Mouse (Mus musculus): ENCODE measurements around the gene OR5BS1P. TPM values are rescaled to one million over a fixed set of nuclear protein-coding genes. Genes with fewer than 3 reads are reported as not detected.
"Not testable (repeated sequence)": the region's sequence is repeated elsewhere in the genome, so short reads cannot be mapped to it uniquely, and the experiment has no call there.

Gene OR5BS1P
- polyA plus RNA-seq, 1 experiment = not detected

DNA sequence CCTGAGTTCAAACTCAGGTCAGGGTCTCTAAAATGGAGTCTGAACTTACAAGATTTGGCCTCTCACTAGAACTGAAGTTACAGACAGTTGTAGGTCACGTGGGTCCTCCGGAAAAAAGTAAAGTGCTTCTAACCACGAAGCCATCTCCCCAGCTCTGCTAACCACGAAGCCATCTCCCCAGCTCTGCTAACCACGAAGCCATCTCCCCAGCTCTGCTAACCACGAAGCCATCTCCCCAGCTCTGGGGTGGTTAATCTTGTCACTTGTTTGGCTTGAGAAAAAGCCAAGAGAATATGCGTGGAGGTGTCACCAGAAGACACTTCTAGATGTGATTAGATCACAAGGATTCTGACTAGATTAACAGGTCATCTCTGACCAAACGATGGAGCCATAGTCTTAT, 44.5 kb downstream of the OR5BS1P start:
- no peak for TF ChIP-seq CTCF (IDR thresholded peaks at IDR 0.05; ENCODE audit: borderline replicate concordance, insufficient read depth, low read depth, low read length)
- TF ChIP-seq POLR2A (IDR thresholded peaks at IDR 0.05; ENCODE audit: borderline replicate concordance, insufficient read depth, low read length) = no peak
- Histone ChIP-seq H3K27ac (ENCODE audit: insufficient read depth, low read length) (no peak overlapping the region), H3K27me3 (ENCODE audit: control insufficient read depth, insufficient read depth, low read length) (no peaks in the 10 kb centered on the region), H3K4me1 (ENCODE audit: control insufficient read depth, insufficient read depth, low read length) (peaks cover 9% of the 10 kb centered on the region; the same call in 1 of the 2 replicates), H3K4me3 (replicated peaks; ENCODE audit: insufficient read depth, low read depth, low read length) (no peak overlapping the region)
- WGBS = 91% methylated on average over 8 of the region's 8 CpGs
- DNase-seq = no peak

DNA sequence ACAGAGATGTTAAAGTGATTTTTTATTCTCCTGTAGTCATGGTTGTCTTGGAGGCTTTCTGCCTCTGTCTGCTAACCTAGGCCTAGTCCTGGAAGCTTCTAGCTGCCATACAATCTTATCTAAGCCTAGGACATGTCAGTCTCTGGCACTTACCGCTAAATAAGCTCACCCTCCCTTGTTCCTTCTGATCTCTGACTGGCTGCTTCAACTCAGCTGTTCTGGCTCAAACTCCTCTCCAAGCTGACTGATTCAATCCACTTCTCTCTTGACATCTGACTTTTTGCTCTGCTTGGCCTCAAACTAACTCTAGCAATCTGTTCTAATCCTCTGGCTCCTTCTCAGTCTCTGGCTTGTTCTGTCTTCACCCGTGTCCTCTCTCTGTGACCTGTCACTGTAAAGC, 45.1 kb downstream of the OR5BS1P start:
- WGBS = 76% methylated on average over 2 of the region's 2 CpGs
- H3K4me3 ChIP-seq (replicated peaks; ENCODE audit: insufficient read depth, low read depth, low read length); H3K27ac ChIP-seq (ENCODE audit: insufficient read depth, low read length); H3K4me1 ChIP-seq (ENCODE audit: control insufficient read depth, insufficient read depth, low read length); H3K27me3 ChIP-seq (ENCODE audit: control insufficient read depth, insufficient read depth, low read length); DNase-seq: not testable (repeated sequence)

DNA sequence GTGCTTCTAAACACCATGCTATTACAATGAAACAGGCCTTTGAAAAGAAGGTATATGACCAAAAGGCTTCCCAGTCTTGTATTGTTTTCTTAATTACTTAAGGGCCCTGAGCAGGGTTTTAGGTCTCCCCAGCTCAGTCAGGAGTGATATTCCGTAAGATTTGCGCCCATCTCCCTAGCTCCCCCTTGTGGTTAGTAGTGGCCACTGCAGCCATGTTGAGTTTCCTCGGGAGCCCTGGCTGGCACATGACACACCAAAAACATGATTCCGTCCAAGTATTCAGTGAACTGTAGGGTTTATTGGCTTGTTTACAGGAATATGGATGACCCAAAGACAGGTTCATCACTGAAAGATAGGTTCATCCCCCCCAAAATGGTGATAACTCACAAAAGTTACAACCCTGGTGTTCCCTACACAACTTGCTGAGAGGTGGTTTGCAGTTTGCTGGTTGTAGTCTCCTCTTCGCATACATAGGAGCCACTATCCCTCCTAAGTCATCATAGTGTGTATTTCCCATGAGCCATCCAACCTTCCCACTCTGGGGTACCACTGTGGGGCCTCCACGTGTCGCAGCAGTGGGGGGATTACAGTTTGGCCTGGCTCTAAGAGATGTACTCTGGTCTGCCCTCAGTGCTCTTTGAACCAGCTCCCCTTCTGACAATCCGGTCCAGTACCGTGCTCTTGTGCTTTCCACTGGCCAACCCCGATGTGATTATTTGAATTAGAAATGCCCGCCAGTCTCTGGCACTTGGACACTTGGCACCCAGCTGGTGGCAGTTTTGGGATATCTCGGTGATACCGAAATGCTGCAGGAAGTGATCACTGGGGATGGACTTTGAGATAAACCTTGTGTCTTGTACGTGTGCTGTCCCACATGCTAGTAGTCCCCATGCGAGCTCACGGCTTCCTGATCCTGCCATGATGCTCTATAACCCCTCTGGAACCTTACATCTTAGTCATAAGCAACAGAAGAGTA, 48.0 kb downstream of the OR5BS1P start:
- H3K27me3 ChIP-seq (ENCODE audit: control insufficient read depth, insufficient read depth, low read length) = no peaks in the 10 kb centered on the region
- H3K27ac ChIP-seq (ENCODE audit: insufficient read depth, low read length) = no peak overlapping the region
- H3K4me3 ChIP-seq (replicated peaks; ENCODE audit: insufficient read depth, low read depth, low read length) = no peak overlapping the region
- H3K4me1 ChIP-seq (ENCODE audit: control insufficient read depth, insufficient read depth, low read length) = peaks cover 5% of the 10 kb centered on the region; the same call in 1 of the 2 replicates
- TF ChIP-seq CTCF (IDR thresholded peaks at IDR 0.05; ENCODE audit: borderline replicate concordance, insufficient read depth, low read depth, low read length) (peak; percentile 87), POLR2A (IDR thresholded peaks at IDR 0.05; ENCODE audit: borderline replicate concordance, insufficient read depth, low read length) (no peak)
- 36% methylated on average over 16 of the region's 16 CpGs for WGBS
- peak; percentile 55 to 68 for DNase-seq

DNA sequence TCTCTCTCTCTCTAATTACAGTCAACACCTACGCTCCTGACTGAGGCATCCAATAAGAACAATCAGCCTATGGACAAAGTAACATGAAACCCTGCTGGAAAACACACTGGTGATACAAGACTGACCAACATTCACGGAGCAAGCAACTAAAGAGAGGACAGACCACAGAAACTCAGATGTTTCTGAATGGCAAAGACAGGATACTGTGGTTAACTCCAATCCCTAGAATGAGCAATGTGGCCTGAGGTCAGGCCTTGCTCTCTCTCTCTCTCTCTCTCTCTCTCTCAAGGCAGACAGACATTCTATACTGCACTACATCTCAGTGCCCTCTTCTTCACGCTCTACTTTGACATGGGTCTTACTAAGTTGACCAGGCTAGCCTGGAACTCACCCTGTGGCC, 51.5 kb downstream of the OR5BS1P start:
- Histone ChIP-seq H3K4me3 (replicated peaks; ENCODE audit: insufficient read depth, low read depth, low read length) (no peak overlapping the region), H3K27ac (ENCODE audit: insufficient read depth, low read length) (no peak overlapping the region), H3K4me1 (ENCODE audit: control insufficient read depth, insufficient read depth, low read length) (no peaks in the 10 kb centered on the region), H3K27me3 (ENCODE audit: control insufficient read depth, insufficient read depth, low read length) (no peaks in the 10 kb centered on the region)
- 94% methylated on average over 3 of the region's 3 CpGs for WGBS
- no peak for DNase-seq
- TF ChIP-seq POLR2A (IDR thresholded peaks at IDR 0.05; ENCODE audit: borderline replicate concordance, insufficient read depth, low read length) (no peak), CTCF (IDR thresholded peaks at IDR 0.05; ENCODE audit: borderline replicate concordance, insufficient read depth, low read depth, low read length) (no peak)

DNA sequence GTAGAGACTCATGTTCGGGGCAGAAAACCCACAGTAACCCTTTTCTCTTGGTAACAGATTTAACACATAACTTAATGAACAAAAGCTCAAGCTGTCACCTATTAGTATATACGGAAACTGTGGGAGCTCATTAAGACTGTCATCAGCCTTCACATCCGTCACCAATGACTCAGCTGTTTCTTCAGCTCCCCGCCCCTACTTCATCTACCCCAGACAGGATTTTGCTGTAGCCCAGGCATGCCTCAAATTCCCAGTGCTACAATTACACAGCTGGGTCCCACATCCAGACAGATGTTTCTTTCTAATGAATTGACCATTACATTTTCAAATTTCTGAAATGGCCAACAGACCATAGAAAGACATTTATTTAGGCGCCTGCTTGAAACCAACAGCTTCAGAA, 56.4 kb downstream of the OR5BS1P start:
- 74% methylated on average over 5 of the region's 5 CpGs for WGBS
- DNase-seq = no peak
- no peaks in the 10 kb centered on the region for H3K27me3 ChIP-seq (ENCODE audit: control insufficient read depth, insufficient read depth, low read length)
- TF ChIP-seq POLR2A (IDR thresholded peaks at IDR 0.05; ENCODE audit: borderline replicate concordance, insufficient read depth, low read length) = no peak
- no peaks in the 10 kb centered on the region for H3K4me1 ChIP-seq (ENCODE audit: control insufficient read depth, insufficient read depth, low read length)
- no peak overlapping the region for H3K27ac ChIP-seq (ENCODE audit: insufficient read depth, low read length)
- H3K4me3 ChIP-seq (replicated peaks; ENCODE audit: insufficient read depth, low read depth, low read length) = no peak overlapping the region

DNA sequence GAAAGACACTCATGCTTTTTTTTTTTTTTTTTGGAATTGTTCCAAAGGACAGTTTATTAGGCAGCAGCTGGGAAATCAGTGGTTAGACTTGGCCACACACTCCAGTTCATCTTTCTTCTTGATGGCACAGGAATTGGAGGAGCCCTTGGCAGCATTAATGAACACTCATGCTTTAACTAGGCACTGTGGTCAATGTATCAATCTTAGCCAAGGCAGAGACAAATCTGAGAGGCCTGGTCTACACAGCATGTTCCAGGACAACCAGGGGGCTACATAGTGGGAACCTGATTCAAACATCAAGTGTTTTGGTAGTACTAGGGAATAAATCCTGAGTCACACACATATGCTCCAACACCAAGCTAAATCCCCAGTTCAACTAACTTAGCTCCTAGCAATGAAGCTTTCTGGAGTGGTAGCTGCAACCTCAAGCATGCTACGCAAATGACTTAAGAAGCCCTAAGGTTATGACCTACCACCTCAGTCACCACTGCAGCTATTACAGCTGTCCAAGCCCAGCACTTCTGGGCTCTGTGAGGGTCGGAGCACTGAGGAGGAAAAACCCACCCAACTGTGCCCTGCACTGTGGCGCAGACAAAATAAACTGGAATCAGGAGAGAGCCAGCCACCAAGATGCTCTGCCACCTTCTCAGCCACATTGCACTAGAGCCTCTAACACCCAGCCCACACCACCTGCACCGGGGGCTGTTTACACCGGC, 57.5 kb downstream of the OR5BS1P start:
- DNase-seq = no peak
- Histone ChIP-seq H3K27me3 (ENCODE audit: control insufficient read depth, insufficient read depth, low read length) (no peaks in the 10 kb centered on the region), H3K27ac (ENCODE audit: insufficient read depth, low read length) (no peak overlapping the region), H3K4me1 (ENCODE audit: control insufficient read depth, insufficient read depth, low read length) (peaks cover under 1% of the 10 kb centered on the region; the same call in 1 of the 2 replicates), H3K4me3 (replicated peaks; ENCODE audit: insufficient read depth, low read depth, low read length) (no peak overlapping the region)
- TF ChIP-seq POLR2A (IDR thresholded peaks at IDR 0.05; ENCODE audit: borderline replicate concordance, insufficient read depth, low read length) (no peak), CTCF (IDR thresholded peaks at IDR 0.05; ENCODE audit: borderline replicate concordance, insufficient read depth, low read depth, low read length) (no peak)
- 92% methylated on average over 5 of the region's 5 CpGs for WGBS

DNA sequence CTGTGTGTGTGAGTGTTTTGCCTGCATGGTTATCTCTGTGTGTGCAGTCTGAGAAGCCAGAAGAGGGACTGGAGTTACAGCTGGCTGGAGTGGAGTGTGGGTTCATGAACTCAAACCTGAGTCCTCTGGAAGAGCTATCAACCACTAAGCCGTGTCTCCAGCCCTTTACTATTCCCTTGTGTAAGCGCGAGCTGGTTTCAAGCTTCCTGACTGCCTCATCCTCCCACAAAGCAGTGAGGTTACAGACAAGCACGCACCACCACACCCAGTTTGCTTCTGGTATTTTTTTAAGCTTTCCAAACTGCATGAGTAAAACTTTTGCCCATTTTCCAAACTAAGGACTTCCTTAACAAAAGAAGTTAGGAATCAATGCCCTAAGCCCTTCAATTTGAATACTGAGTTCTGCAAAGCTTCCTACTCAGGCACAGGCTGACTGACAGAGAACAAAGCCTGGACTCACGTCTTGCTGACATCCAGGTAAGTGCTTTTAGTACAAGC, 58.4 kb downstream of the OR5BS1P start:
- 87% methylated on average over 5 of the region's 5 CpGs for WGBS
- Histone ChIP-seq H3K4me1 (ENCODE audit: control insufficient read depth, insufficient read depth, low read length) (peaks cover 3% of the 10 kb centered on the region), H3K27me3 (ENCODE audit: control insufficient read depth, insufficient read depth, low read length) (no peaks in the 10 kb centered on the region), H3K4me3 (replicated peaks; ENCODE audit: insufficient read depth, low read depth, low read length) (no peak overlapping the region), H3K27ac (ENCODE audit: insufficient read depth, low read length) (no peak overlapping the region)
- TF ChIP-seq POLR2A (IDR thresholded peaks at IDR 0.05; ENCODE audit: borderline replicate concordance, insufficient read depth, low read length) = no peak
- TF ChIP-seq CTCF (IDR thresholded peaks at IDR 0.05; ENCODE audit: borderline replicate concordance, insufficient read depth, low read depth, low read length) = no peak
- no peak for DNase-seq

Other genes with a start within 250 kb of the OR5BS1P start
- not detected in 2 replicates for gene Gm44579, start 248.9 kb upstream of the OR5BS1P start, polyA plus RNA-seq (2012; rRNA removed)
- 15.4 and 18.5 TPM in 2 replicates for gene Olfr287, start 248.8 kb upstream of the OR5BS1P start, polyA plus RNA-seq (2012; rRNA removed)
- not detected in 2 replicates for gene Olfr286, start 235.4 kb upstream of the OR5BS1P start, polyA plus RNA-seq (2012; rRNA removed)
- gene H1fnt, start 212.6 kb upstream of the OR5BS1P start, polyA plus RNA-seq (2012; rRNA removed) = not detected in 2 replicates
- gene Zfp641, start 173.7 kb upstream of the OR5BS1P start, polyA plus RNA-seq (2012; rRNA removed) = 10.1 and 11.0 TPM in 2 replicates
- gene Olfr285, start 152.5 kb upstream of the OR5BS1P start, polyA plus RNA-seq (2012; rRNA removed) = not detected in 2 replicates
- not detected in 2 replicates for gene Olfr284, start 128.9 kb upstream of the OR5BS1P start, polyA plus RNA-seq (2012; rRNA removed)
- gene Olfr283, start 89.0 kb upstream of the OR5BS1P start, polyA plus RNA-seq (2012; rRNA removed) = not detected in 2 replicates
- gene Olfr282, start 38.7 kb upstream of the OR5BS1P start, polyA plus RNA-seq (2012; rRNA removed) = not detected in 2 replicates
- gene Olfr281, start 17.3 kb upstream of the OR5BS1P start, polyA plus RNA-seq (2012; rRNA removed) = not detected in 2 replicates
- gene Lalba, start 12.8 kb downstream of the OR5BS1P start, polyA plus RNA-seq (2012; rRNA removed) = 0.34 TPM in 1 of 2 replicates, not detected in the other
- 0.03 and 0.05 TPM in 2 replicates for gene Olfr279, start 22.5 kb downstream of the OR5BS1P start, polyA plus RNA-seq (2012; rRNA removed)
- 60.7 and 62.4 TPM in 2 replicates for gene Kansl2, start 64.4 kb downstream of the OR5BS1P start, polyA plus RNA-seq (2012; rRNA removed)
- gene Ccnt1, start 101.0 kb downstream of the OR5BS1P start, polyA plus RNA-seq (2012; rRNA removed) = 24.1 and 24.2 TPM in 2 replicates
- not detected in 2 replicates for gene 4930415O20Rik, start 101.1 kb downstream of the OR5BS1P start, polyA plus RNA-seq (2012; rRNA removed)
- gene Adcy6, start 140.2 kb downstream of the OR5BS1P start, polyA plus RNA-seq (2012; rRNA removed) = 31.1 and 31.3 TPM in 2 replicates
- 65.4 and 69.7 TPM in 2 replicates for gene Cacnb3, start 160.9 kb downstream of the OR5BS1P start, polyA plus RNA-seq (2012; rRNA removed)
- 69.4 and 71.7 TPM in 2 replicates for gene Ddx23, start 193.0 kb downstream of the OR5BS1P start, polyA plus RNA-seq (2012; rRNA removed)
- 42.4 and 47.4 TPM in 2 replicates for gene Rnd1, start 207.6 kb downstream of the OR5BS1P start, polyA plus RNA-seq (2012; rRNA removed)
- 4.8 TPM in 2 replicates for gene Ccdc65, start 238.3 kb downstream of the OR5BS1P start, polyA plus RNA-seq (2012; rRNA removed)

All from cerebellum, adult 2 months (tissue).